7 mouse cellular contexts compared by ENCODE assay signal in the genomic region with DNA sequence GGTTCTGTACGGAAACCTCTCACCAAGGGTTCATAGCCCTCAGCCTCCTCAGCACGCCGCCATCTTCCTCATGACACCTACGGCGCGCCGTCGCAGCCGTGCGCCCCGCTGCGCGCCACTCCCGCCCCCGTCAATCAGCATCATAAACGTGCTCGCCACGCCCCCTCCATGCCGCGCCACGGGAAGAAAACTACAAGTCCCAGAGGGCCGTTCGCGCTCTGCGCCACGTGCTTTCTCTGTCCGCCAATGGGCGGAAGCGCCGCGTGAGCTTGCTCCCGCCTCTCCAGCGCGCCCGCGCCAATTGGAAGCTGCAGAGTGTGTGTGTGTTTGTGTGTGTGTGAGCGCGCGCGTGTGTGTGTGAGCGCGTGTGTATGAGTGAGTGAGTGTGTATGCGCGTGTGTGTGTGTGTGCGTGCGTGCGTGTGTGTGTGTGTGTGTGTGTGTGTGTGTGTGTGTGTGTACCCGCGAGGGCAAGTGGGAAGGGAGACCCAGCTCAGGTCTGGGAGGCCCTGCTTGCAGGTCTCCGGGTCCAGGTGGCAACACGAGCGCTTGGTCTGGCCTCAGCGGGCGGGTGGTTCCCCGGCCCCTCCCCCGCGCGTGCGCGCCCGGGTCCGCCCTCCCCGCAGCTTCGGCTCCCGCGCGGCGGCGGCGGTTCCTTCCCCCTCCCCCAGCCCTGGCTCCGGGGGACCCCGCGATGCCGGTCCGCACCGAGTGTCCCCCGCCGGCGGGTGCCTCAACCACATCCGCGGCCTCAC. TPM values are rescaled to one million over a fixed set of nuclear protein-coding genes. Genes with fewer than 3 reads are reported as not detected.
DNase-seq lines count a peak whose midpoint lies in the region; ATAC-seq lines count a peak whose summit lies in the region.

A gene (plus strand): TSS at position 183 of the 754 bp plus-strand sequence.

- DNase-seq in adrenal gland, adult 2 months = peak; percentile 99
- DNase-seq in embryo, embryonic 11.5 days (ENCODE audit: low read depth, low spot score) = peak; percentile 100
- peak; percentile 97 to 98 for DNase-seq in gastrocnemius, postnatal 36 days
- DNase-seq in left cerebral cortex, postnatal 25 days (ENCODE audit: low spot score in 2 of 2) = peak; percentile 99
- peak; percentile 99 for DNase-seq in midbrain, embryonic 10.5 days (ENCODE audit: low spot score)
- DNase-seq in right cerebral cortex, postnatal 4 days = peak; percentile 98

- H3K27ac ChIP-seq in intestine, embryonic 15.5 days = peak within 1 kb of the TSS; percentile 91
- peak within 1 kb of the TSS; percentile 95 for H3K27ac ChIP-seq in midbrain, embryonic 10.5 days (replicated peaks)

- no peaks in the 10 kb centered on the region for H3K27me3 ChIP-seq in intestine, embryonic 15.5 days (replicated peaks)
- H3K27me3 ChIP-seq in midbrain, embryonic 10.5 days (ENCODE audit: low read depth, poor library complexity, severe bottlenecking) = no peaks in the 10 kb centered on the region

- H3K4me2 ChIP-seq in intestine, embryonic 15.5 days (replicated peaks) = peak within 1 kb of the TSS; percentile 85

- intact Hi-C loops in gastrocnemius, postnatal 36 days (cut with DNase I) = loop anchor here (5.0 kb wide), 1 partner anchor 315 kb away; no protein-coding TSS in a partner anchor
- intact Hi-C loops in left cerebral cortex, postnatal 25 days (cut with DNase I) = loop anchor here (2.0 to 5.0 kb wide), 2 partner anchors 64 to 310 kb away; a partner anchor contains a TSS

- ATAC-seq in intestine, embryonic 15.5 days = peak; percentile 97

- peak within 1 kb of the TSS; percentile 95 for H3K9ac ChIP-seq in intestine, embryonic 15.5 days

- H3K36me3 ChIP-seq in intestine, embryonic 15.5 days = no peaks in the 10 kb centered on the region
- no peaks in the 10 kb centered on the region for H3K36me3 ChIP-seq in midbrain, embryonic 10.5 days

- peak within 1 kb of the TSS; percentile 92 for H3K4me3 ChIP-seq in intestine, embryonic 15.5 days (replicated peaks)
- peak within 1 kb of the TSS; percentile 97 for H3K4me3 ChIP-seq in midbrain, embryonic 10.5 days

- no peaks in the 10 kb centered on the region for H3K9me3 ChIP-seq in intestine, embryonic 15.5 days
- H3K9me3 ChIP-seq in midbrain, embryonic 10.5 days (replicated peaks) = no peaks in the 10 kb centered on the region

- WGBS in intestine, embryonic 15.5 days = under 1% methylated on average over 65 of the region's 81 CpGs
- under 1% methylated on average over 63 of the region's 81 CpGs for WGBS in midbrain, embryonic 10.5 days

- peaks cover 16% of the 10 kb centered on the region for H3K4me1 ChIP-seq in intestine, embryonic 15.5 days (replicated peaks)
- peaks cover 44% of the 10 kb centered on the region for H3K4me1 ChIP-seq in midbrain, embryonic 10.5 days

RNA-seq across cellular contexts. Expression of the gene that starts here (rescaled TPM):
- 10 to 100 TPM; 45.9 to 53.9 TPM for total RNA-seq in adrenal gland, adult 2 months (2021)
- polyA plus RNA-seq in adrenal gland, adult 2 months (2012; rRNA removed) = 52.7 and 56.1 TPM in 2 replicates
- total RNA-seq in gastrocnemius, postnatal 36 days (2021) = 10 to 100 TPM; 53.7 to 61.9 TPM
- 24.5 and 24.6 TPM in 2 replicates for polyA plus RNA-seq in intestine, embryonic 15.5 days (2015; fragmentation: Nextera tagmentation; extraction: Ambion mirVana)
- total RNA-seq in left cerebral cortex, postnatal 25 days (2021) = 10 to 100 TPM; 51.6 to 53.7 TPM
- polyA plus RNA-seq in midbrain, embryonic 10.5 days (2016; fragmentation: Nextera tagmentation; extraction: Ambion mirVana) = 31.7 and 32.5 TPM in 2 replicates

Comparison
In these comparisons a context has a peak if more than half of its experiments do, and no peak if none do; other contexts are left out.
1. Peak in every context shown above with its lines: DNase-seq, ATAC-seq, H3K4me3 ChIP-seq and H3K27ac ChIP-seq.